Mouse (Mus musculus) forebrain, embryonic 11.5 days (tissue): ENCODE measurements around the gene Gtf2h2. TPM values are rescaled to one million over a fixed set of nuclear protein-coding genes. Genes with fewer than 3 reads are reported as not detected.

Experiments
- polyA plus RNA-seq: library from polyadenylated mRNA; unstranded; fragments of >200 nt; fragmentation: Nextera tagmentation; extraction: Ambion mirVana; gene quantifications from 2 replicates; pipeline ENCODE4 v1.2.1, GENCODE M21; 2014

Gtf2h2 gene
- polyA plus RNA-seq, 1 experiment from 2014 or later: 105 TPM

Other genes with a start within 250 kb of the Gtf2h2 start
- gene Naip5, start 246.3 kb downstream of the Gtf2h2 start, polyA plus RNA-seq: 0.16 and 0.27 TPM in 2 replicates
- gene Naip6, start 174.9 kb downstream of the Gtf2h2 start, polyA plus RNA-seq: 0.04 and 0.05 TPM in 2 replicates
- not detected in 2 replicates for gene Naip1, start 39.7 kb downstream of the Gtf2h2 start, polyA plus RNA-seq
- 2.6 and 2.9 TPM in 2 replicates for gene Ocln, start 60.1 kb upstream of the Gtf2h2 start, polyA plus RNA-seq
- 2.7 and 4.1 TPM in 2 replicates for gene Marveld2, start 124.4 kb upstream of the Gtf2h2 start, polyA plus RNA-seq
- 344 and 354 TPM in 2 replicates for gene Ak6, start 158.4 kb upstream of the Gtf2h2 start, polyA plus RNA-seq
- gene Rad17, start 158.5 kb upstream of the Gtf2h2 start, polyA plus RNA-seq: 24.9 and 26.4 TPM in 2 replicates
- gene Taf9, start 159.0 kb upstream of the Gtf2h2 start, polyA plus RNA-seq: 22.4 and 22.6 TPM in 2 replicates
- 2.6 and 2.9 TPM in 2 replicates for gene Ccdc125, start 177.1 kb upstream of the Gtf2h2 start, polyA plus RNA-seq
- 72.3 and 75.0 TPM in 2 replicates for gene Cdk7, start 238.4 kb upstream of the Gtf2h2 start, polyA plus RNA-seq